Mouse (Mus musculus): ENCODE measurements around the gene Tigar. TPM values are rescaled to one million over a fixed set of nuclear protein-coding genes. Genes with fewer than 3 reads are reported as not detected.

Tigar gene
- polyA plus RNA-seq, 3 experiments from 2014 or later: 7.5 to 10.6 (median 8.8) TPM

GRCm38 (mm10) chr6:127079867-127080731 is 29.3 kb downstream of the Tigar start:
- ATAC-seq: peak; percentile 90

- ATAC-seq: no peak
Observed at GRCm38 (mm10) chr6:127072817-127073216, 36.5 kb downstream of the Tigar start, which contains the start of gene Fgf23. Gene Fgf23 (plus strand): TSS chr6:127072902.

- no peak for ATAC-seq
Observed at GRCm38 (mm10) chr6:127064815-127065214, 44.5 kb downstream of the Tigar start.

GRCm38 (mm10) chr6:127063915-127064314 is 45.4 kb downstream of the Tigar start:
- ATAC-seq: no peak

- no peak for ATAC-seq
Observed at GRCm38 (mm10) chr6:127059975-127060374, 49.4 kb downstream of the Tigar start.

GRCm38 (mm10) chr6:127056990-127057588 is 52.3 kb downstream of the Tigar start:
- no peak for ATAC-seq

GRCm38 (mm10) chr6:127050847-127051246 is 58.5 kb downstream of the Tigar start:
- ATAC-seq: no peak

GRCm38 (mm10) chr6:127044909-127045308 is 64.4 kb downstream of the Tigar start:
- no peak for ATAC-seq

Other genes starting within 250 kb of the Tigar start
- under 1 TPM in 2 of 3 experiments, not detected in 1; 0.21 to 0.71 TPM for gene Dyrk4, start 187.7 kb downstream of the Tigar start, polyA plus RNA-seq (2017; shearing (Covaris generic))
- gene Rad51ap1, start 170.0 kb downstream of the Tigar start, polyA plus RNA-seq (2017; shearing (Covaris generic)): 10 to 100 TPM in 1 of 3 experiments, 1 to 10 TPM in 2; 5.8 to 36.4 (median 6.2) TPM
- gene D6Wsu163e, start 169.6 kb downstream of the Tigar start, polyA plus RNA-seq (2017; shearing (Covaris generic)): 10 to 100 TPM; 10.2 to 13.3 (median 13.1) TPM
- gene Fgf6, start 94.0 kb downstream of the Tigar start, polyA plus RNA-seq (2017; shearing (Covaris generic)): not detected
- gene Fgf23, start 36.7 kb downstream of the Tigar start, polyA plus RNA-seq (2017; shearing (Covaris generic)): under 1 TPM in 1 of 3 experiments, not detected in 2; 0.26 TPM
- gene Ccnd2, start 42.6 kb upstream of the Tigar start, polyA plus RNA-seq (2017; shearing (Covaris generic)): 100 to 1,000 TPM; 622 to 765 (median 747) TPM